Mouse (Mus musculus) lung, adult 2 months (tissue): ENCODE measurements at regions not wholly inside any gene's neighbourhood (a gene's known extent, or its start where the extent isn't known, plus 50 kb on each side); places are given as distances from the start of the nearest gene placed in this dataset.

Experiments used
- CTCF ChIP-seq: fragments of 200-500 bp; IDR thresholded peaks from 2 replicates; pipeline ENCODE4 v1.5.1; 2011; ENCODE audit warnings: mild to moderate bottlenecking, low read length, control low read depth; ENCODE audit not compliant: insufficient read depth
- POLR2A ChIP-seq: fragments of 200-500 bp; IDR thresholded peaks from 2 replicates; pipeline ENCODE4 v1.6.1; 2011; ENCODE audit warnings: low read depth, mild to moderate bottlenecking, control low read depth, low read length, borderline replicate concordance; ENCODE audit errors: extremely low read depth

DNA sequence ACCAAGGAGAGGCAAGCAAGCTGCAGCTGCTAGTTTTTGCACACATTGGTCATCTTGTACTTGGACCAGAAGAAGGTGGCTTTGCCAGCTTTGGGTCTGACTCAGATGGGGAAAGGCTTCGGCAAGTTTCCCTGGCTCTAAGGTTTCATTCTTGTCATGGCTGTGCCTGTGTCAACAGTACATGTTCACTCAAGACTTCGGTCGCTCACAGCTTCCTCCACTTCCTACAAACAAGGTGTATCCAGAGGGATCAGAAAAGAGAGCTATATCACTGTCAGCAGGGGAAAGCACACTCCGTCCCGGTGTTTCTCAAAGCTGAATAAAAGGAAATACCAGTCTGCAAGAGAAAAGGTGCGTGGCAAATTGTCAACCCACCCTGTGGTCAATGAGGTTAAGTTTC lies 86.2 kb upstream of the Elovl6 start:
- TF ChIP-seq CTCF (no peak), POLR2A (no peak)
